In the genomic region with DNA sequence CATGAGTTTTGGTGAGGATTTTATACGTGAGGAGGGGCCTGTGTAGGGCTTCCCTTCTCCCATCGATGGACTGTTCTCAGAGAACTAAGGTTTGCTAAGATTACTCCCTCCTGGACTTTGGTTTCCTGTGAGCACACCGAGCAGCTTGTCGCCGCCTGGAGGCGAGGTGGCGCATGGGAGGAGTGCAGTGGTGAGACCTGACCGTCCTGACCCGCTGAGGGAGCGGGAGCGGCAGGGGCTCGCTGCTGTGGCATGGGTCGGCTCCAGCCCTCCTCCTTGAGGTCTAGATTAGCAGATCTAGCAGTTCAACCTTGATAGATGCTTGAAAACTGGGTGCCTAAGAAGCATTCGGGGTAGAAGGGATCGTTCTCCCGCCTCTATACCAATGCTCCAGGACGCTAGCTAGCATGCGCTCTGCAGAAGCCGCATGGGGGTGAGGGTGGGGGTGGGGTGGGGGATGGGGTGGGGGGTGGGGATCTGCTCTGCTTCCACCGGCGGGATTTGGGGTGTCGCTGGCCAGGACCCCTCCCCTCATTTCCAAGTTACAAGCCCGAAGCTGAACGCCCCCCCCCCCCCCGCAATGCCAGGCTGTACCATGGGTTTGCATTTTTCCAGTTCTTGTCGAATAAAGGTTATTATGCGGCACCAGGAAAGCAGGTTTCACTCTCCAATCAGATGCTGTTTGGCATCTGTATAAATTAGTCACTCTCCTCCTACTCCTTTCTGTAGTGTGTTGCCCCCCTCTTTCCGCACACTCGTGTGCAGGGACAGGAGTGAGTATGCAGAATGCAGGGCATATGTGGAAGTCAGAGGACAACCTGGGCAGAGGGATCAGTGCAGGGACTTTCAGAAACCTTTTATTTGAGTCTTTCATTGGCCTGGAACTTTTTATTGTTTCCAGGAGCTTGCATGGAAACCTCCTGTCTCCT, we compare ENCODE assay signal across 8 mouse cellular contexts. TPM values are rescaled to one million over a fixed set of nuclear protein-coding genes. Genes with fewer than 3 reads are reported as not detected.
DNase-seq lines count a peak whose midpoint lies in the region; ATAC-seq and TF ChIP-seq lines count a peak whose summit lies in the region.

No protein-coding gene starts in this region.

- no peaks in the 10 kb centered on the region for H3K4me1 ChIP-seq in embryonic fibroblast, embryonic 13.5 days (ENCODE audit: control insufficient read depth, insufficient read depth, low read length)
- peaks cover 7% of the 10 kb centered on the region for H3K4me1 ChIP-seq in hindbrain, embryonic 12.5 days
- no peaks in the 10 kb centered on the region for H3K4me1 ChIP-seq in thymus, adult 2 months (replicated peaks; ENCODE audit: control insufficient read depth, insufficient read depth, low read length)

- WGBS in hindbrain, embryonic 12.5 days, result 3% methylated on average over 29 of the region's 29 CpGs
- WGBS in thymus, adult 2 months, result 8% methylated on average over 29 of the region's 29 CpGs

- H3K36me3 ChIP-seq in hindbrain, embryonic 12.5 days, result no peaks in the 10 kb centered on the region
- no peaks in the 10 kb centered on the region for H3K36me3 ChIP-seq in thymus, adult 2 months (ENCODE audit: control insufficient read depth, insufficient read depth, low read length)

- peak; percentile 92 for TF ChIP-seq CTCF in embryonic fibroblast, embryonic 13.5 days (IDR thresholded peaks at IDR 0.05; ENCODE audit: borderline replicate concordance, insufficient read depth, low read length)
- TF ChIP-seq CTCF in thymus, adult 2 months (IDR thresholded peaks at IDR 0.05; ENCODE audit: borderline replicate concordance, control insufficient read depth, extremely low read depth, insufficient read depth, low read length, poor library complexity), result peak; percentile 70; the same call in 1 of the 2 replicates

- no peak overlapping the region for H3K27ac ChIP-seq in embryonic fibroblast, embryonic 13.5 days (ENCODE audit: insufficient read depth, low read length)
- H3K27ac ChIP-seq in hindbrain, embryonic 12.5 days, result no peak overlapping the region
- no peak overlapping the region for H3K27ac ChIP-seq in thymus, adult 2 months (ENCODE audit: control insufficient read depth, insufficient read depth, low read length)

- H3K9me3 ChIP-seq in hindbrain, embryonic 12.5 days (replicated peaks), result peaks cover 4% of the 10 kb centered on the region; the same call in 1 of the 2 replicates

- no peaks in the 10 kb centered on the region for H3K27me3 ChIP-seq in hindbrain, embryonic 12.5 days
- H3K27me3 ChIP-seq in thymus, adult 2 months (ENCODE audit: control insufficient read depth, insufficient read depth, low read length), result no peaks in the 10 kb centered on the region

- H3K4me2 ChIP-seq in hindbrain, embryonic 12.5 days (replicated peaks), result peak overlapping the region; percentile 70

- ATAC-seq in hindbrain, embryonic 12.5 days (ENCODE audit: low FRiP score), result peak; percentile 73
- 0 out of 2 replicates have a peak, but pooled peaks have one; percentile 13 for ATAC-seq in neutrophil, adult 5-6 weeks (ENCODE audit: extremely low read depth, insufficient number of reproducible peaks, low FRiP score, poor library complexity, severe bottlenecking)

- H3K4me3 ChIP-seq in embryonic fibroblast, embryonic 13.5 days (ENCODE audit: insufficient read depth, low read length), result no peak overlapping the region
- H3K4me3 ChIP-seq in hindbrain, embryonic 12.5 days, result peak overlapping the region; percentile 38
- no peak overlapping the region for H3K4me3 ChIP-seq in thymus, adult 2 months (ENCODE audit: control insufficient read depth, insufficient read depth, low read length)

- peak overlapping the region; percentile 61 for H3K9ac ChIP-seq in hindbrain, embryonic 12.5 days

- TF ChIP-seq POLR2A in embryonic fibroblast, embryonic 13.5 days (IDR thresholded peaks at IDR 0.05; ENCODE audit: low read depth, low read length), result no peak
- TF ChIP-seq POLR2A in thymus, adult 2 months (IDR thresholded peaks at IDR 0.05; ENCODE audit: control insufficient read depth, extremely low read depth, insufficient read depth, low read length, poor library complexity), result no peak

- DNase-seq in B cell, adult 2 months, result peak; percentile 32 to 33
- peak; percentile 81 for DNase-seq in brain, adult 2 months (ENCODE audit: low read depth, low spot score)
- peak; percentile 36 for DNase-seq in layer of hippocampus, adult 9-10 months (ENCODE audit: low spot score)
- peak; percentile 31 to 38 for DNase-seq in lung, adult 18-20 months
- DNase-seq in thymus, adult 2 months, result peak; percentile 74

RNA-seq across cellular contexts. Expression of a gene that starts 28.1 kb away (rescaled TPM):
- polyA plus RNA-seq in embryonic fibroblast, embryonic 13.5 days (2011; ENCODE audit: insufficient read length, low read depth, missing spikeins), result 1.5 and 2.4 TPM in 2 replicates
- 1.5 and 1.9 TPM in 2 replicates for polyA plus RNA-seq in hindbrain, embryonic 12.5 days (2016; fragmentation: Nextera tagmentation; extraction: Ambion mirVana)
- 0.12 TPM in 1 of 2 replicates, not detected in the other for total RNA-seq in neutrophil, adult 5-6 weeks (2017)
- 1.4 and 9.8 TPM in 2 replicates for polyA plus RNA-seq in thymus, adult 2 months (2012; rRNA removed)
